Mouse (Mus musculus): ENCODE results near the gene Fggy.

Fggy gene

DNA sequence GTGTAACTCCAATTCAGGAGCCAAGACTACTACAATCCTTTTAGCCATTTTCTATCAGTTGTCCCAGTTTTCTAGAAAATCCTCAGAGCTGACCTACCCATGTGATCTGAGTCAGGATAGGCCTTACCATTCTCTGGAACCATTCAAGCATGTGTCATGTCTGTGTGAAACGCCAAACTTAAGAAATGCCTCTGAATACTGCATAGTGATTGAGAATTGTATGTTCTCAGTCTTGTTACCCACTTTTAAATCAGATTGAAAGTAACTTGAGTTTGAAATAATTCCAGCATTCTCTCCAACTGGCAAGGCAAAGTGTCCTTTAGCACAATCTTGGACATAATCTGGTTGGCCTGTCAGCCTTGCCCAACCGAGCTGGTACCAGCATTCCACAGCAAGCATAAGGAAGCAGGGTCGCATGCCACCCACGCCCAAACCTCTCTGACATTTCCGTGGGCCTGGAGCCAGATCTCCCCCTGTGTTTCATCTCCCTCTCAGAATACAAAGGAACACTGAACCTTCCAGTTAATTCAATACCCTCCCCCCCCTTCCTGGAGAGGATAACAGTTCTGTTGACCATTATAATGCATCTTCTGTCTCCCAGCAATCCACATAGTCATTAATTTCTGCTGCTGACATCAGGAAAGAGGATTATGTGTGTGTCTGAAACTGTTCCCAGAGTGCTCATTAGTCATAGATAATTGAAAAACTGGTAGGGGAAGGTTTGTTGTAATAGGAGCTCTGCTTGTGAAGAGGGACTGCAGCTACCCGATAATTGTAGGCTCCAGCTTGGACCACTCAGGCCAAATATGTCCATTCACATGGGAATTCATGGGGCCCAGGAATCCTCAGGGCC lies 176.3 kb downstream of the Fggy start:
- no peak for DNase-seq

DNA sequence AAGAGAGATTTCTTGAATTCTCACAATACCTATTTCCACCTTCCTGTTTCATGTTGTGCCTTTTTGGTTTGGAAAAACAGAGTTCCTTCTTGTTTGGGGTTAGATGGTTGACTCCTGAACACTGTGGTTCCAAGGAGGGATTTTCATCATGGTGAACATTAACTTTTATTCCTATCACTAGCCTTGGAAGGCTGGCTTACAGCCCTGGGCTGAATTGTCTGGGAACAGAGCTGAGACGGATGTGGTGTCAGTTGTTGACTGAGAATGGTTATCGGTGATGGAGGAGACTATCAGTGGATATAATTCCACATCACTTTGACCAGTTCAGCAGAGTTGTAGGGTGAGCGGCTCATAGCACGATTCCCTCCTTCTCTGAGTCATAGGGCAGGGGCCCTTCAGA lies 178.7 kb downstream of the Fggy start:
- no peak for DNase-seq

- no peak for DNase-seq
Measured at GRCm38 (mm10) chr4:95736674-95737073, 179.4 kb downstream of the Fggy start.

DNA sequence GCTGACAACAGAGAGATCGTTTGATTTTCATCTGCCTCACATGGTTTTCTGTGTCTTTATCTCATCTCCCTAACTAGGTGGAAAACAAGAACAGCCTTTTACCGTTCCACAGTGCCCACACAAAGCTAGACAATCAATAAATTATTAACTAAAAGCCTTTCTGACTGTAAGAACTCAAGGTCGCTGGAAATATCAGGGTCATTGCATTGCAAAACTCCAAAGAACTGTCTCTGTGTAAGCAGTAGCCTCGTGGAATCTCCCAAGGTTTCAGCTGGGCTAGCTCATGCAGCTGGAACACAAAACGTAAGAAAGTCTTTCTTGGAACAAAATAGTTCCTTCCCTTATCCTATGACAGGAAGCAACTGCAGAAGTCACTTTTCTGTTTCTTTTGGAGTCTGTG lies 180.9 kb downstream of the Fggy start:
- DNase-seq, result no peak

GRCm38 (mm10) chr4:95738725-95739124 lies 181.4 kb downstream of the Fggy start:
- no peak for DNase-seq

GRCm38 (mm10) chr4:95741115-95741734 lies 183.9 kb downstream of the Fggy start:
- DNase-seq, result no peak

- DNase-seq, result no peak
Measured at GRCm38 (mm10) chr4:95742986-95743385, 185.7 kb downstream of the Fggy start.

DNA sequence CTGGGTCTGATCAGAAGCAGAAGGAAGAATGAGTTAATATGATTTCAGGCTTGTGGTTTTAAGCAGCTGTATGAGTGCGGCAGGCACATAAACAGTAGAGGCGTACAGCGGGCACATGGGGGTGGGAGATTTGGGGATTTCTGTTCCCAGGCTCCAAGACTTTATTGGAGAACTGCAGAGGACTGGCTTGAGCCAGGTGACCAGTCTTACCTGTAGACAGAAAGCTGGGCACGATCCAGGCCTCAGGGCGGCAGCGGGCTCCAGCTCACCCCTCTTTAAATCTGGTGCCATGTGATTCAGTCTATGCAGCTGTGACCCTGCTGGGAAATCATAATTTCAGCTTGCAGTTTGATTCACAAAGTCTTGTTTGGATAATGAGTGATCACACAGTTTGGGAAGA lies 189.6 kb downstream of the Fggy start:
- DNase-seq, result no peak

- DNase-seq, result no peak
Measured at GRCm38 (mm10) chr4:95747415-95748202, 190.3 kb downstream of the Fggy start.

DNA sequence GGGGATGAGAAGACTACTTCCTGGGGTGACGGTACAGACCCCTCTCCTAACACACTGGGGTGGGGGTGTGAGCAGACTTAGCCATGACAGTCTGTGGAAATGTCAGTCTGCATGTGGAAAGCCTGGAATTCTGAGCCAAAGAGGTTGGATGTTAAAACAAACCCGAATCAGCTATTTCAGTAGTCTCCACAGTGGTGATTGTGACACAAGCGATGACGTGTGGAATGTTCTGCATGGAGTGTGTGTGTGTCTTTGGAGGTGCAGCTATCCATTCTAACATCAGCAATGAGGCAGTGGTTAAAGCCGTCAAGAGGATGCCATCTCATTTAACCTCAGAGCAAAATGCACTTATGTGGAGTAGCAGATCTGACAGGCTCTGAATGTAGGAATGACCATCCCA lies 192.9 kb downstream of the Fggy start:
- DNase-seq, result no peak

GRCm38 (mm10) chr4:95752538-95753188 lies 195.4 kb downstream of the Fggy start:
- no peak for DNase-seq

GRCm38 (mm10) chr4:95759027-95759731 lies 201.9 kb downstream of the Fggy start:
- DNase-seq, result no peak

GRCm38 (mm10) chr4:95765359-95765758 lies 208.1 kb downstream of the Fggy start:
- DNase-seq, result no peak

DNA sequence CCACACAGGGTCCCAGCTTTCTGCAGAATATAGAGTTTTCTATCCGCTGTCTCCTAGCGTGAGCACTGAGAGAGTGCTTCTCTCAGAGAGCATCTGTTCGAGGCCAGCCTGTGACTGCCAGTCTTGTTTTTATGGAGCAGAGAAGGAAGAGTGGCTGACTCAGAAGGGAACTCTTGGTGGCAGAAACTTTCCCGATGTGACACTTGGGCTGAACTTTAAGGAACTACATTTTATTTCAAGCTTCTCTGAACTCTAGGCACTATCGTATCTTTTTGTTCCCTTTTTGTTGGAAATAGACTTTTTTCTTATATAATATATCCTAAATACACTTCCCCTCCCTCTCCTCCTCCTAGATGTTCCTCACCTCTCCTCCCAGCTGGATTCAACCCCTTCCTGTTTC lies 213.2 kb downstream of the Fggy start:
- DNase-seq, result no peak

- no peak for DNase-seq
Measured at GRCm38 (mm10) chr4:95771542-95771941, 214.2 kb downstream of the Fggy start.

DNA sequence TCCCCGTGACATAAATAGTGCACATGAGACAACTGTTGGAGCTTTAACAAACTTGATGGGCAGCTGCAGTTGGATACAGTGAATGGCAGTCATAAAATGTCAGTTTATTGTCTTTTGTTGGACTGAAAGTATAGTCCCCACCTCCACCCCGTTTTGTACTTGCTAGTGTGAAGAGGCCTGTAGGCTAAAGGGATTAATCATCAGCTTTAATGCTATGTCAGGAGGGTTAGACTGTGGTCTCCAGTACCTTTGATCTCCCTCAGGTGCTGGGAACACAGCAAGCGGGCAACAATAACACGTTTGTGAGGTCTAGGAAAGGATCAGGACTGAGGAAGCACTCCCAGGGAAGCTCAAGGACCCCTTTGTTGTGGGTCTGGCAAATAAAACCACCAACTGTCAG lies 214.6 kb downstream of the Fggy start:
- no peak for DNase-seq

GRCm38 (mm10) chr4:95772663-95773062 lies 215.4 kb downstream of the Fggy start:
- DNase-seq, result no peak

GRCm38 (mm10) chr4:95775574-95775973 lies 218.3 kb downstream of the Fggy start:
- no peak for DNase-seq

GRCm38 (mm10) chr4:95777839-95778238 lies 220.5 kb downstream of the Fggy start:
- no peak for DNase-seq

GRCm38 (mm10) chr4:95778528-95778927 lies 221.2 kb downstream of the Fggy start:
- no peak for DNase-seq

DNA sequence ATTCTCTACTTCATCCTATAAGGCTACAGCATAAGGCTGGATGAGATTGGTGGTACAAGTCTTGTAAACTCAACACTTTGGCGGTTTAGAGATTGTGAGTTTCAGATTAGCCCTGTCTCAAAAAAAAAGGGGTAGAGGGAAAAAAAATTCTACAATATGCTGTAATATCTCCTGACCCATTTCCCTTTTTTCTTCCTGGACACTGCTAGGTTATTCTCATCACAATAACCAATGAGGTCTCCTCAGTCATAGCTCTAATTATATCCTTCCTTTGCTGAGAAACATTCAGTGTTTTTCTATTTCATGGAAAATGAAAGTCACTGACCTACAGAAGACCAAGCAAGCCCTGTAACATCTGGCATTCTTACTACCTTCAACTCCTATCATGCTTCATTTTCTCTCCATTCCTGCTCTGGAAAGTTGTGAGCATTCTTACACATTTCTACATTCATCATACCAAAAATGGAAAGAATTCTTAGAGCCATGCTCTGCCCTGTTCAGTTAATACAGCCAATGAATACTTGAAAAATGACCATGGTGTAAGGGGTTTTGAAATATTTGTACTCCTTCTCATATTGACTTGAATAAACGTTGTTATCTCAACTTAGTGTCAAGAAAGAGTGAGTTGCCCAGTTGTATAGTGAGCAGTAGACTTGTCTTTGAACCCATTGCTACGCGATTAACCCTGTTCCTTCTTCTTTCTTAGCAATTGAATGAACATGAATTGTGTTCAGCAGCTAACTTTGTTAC lies 227.0 kb downstream of the Fggy start:
- no peak for DNase-seq

DNA sequence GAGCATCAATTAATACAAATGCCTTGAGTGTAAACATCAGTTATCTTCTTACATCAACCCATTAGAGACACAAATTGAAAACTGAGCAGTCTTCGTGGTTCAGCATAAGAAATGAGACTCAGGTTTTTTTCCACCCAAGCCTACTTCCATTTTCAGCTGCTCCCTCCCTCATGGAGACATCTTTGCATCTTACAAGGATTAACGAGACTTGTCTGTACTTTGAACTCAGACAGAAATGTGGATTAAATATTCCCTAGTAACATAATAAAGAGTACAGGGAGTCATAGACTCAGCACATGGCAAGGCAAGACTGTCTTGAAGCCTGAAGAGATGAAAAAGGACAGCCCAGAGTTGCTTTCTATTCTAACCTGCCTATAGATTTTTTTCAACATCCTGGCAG lies 230.3 kb downstream of the Fggy start:
- no peak for DNase-seq
